Mouse (Mus musculus) C2C12 (cell line): ENCODE measurements around the gene Kctd2.

Experiments used
- CEBPB ChIP-seq: IDR thresholded peaks from one replicate; pipeline ENCODE4 v1.6.1; 2011; ENCODE audit warnings: low read depth, mild to moderate bottlenecking, control low read depth, moderate library complexity
- CTCF ChIP-seq: IDR thresholded peaks from one replicate; pipeline ENCODE4 v1.5.1; 2011; ENCODE audit not compliant: control insufficient read depth, insufficient read depth, insufficient read length
- FOSL1 ChIP-seq: IDR thresholded peaks from one replicate; pipeline ENCODE4 v1.8.0; 2011; ENCODE audit warnings: mild to moderate bottlenecking, low read length; ENCODE audit not compliant: poor library complexity, insufficient read depth, severe bottlenecking
- MAX ChIP-seq: IDR thresholded peaks from one replicate; pipeline ENCODE4 v1.6.1; 2011; ENCODE audit warnings: mild to moderate bottlenecking, control low read depth
- MYOD1 ChIP-seq: IDR thresholded peaks from one replicate; pipeline ENCODE4 v1.6.1; 2011; ENCODE audit warnings: low read depth; ENCODE audit not compliant: control insufficient read depth, insufficient read length
- MYOG ChIP-seq: IDR thresholded peaks from one replicate; pipeline ENCODE4 v1.6.1; 2011; ENCODE audit not compliant: control insufficient read depth, insufficient read length; ENCODE audit errors: extremely low read depth
- USF1 ChIP-seq: IDR thresholded peaks from one replicate; pipeline ENCODE4 v1.6.1; 2011; ENCODE audit warnings: low read depth, mild to moderate bottlenecking, control low read depth, moderate library complexity

GRCm38 (mm10) chr11:115467217-115467618 is 47.3 kb downstream of the Kctd2 start:
- TF ChIP-seq USF1: no peak
- no peak for TF ChIP-seq CTCF
- no peak for TF ChIP-seq MYOG
- no peak for TF ChIP-seq FOSL1
- no peak for TF ChIP-seq MAX
- no peak for TF ChIP-seq MYOD1
- no peak for TF ChIP-seq CEBPB
